Mouse (Mus musculus) neural tube, embryonic 15.5 days (tissue): ENCODE results near the gene Cadps2. TPM values are rescaled to one million over a fixed set of nuclear protein-coding genes. Genes with fewer than 3 reads are reported as not detected.

Source experiments
- ATAC-seq: fragments of 200-750 bp; cut with Nextera tagmentation; 2 replicates; pipeline ENCODE4 v1.8.0; 2017; ENCODE audit warnings: mild to moderate bottlenecking, moderate TSS enrichment, moderate library complexity; ENCODE audit not compliant: low FRiP score
- H3K27ac ChIP-seq: fragments of 300-500 bp; sonication (generic); replicated peaks from 2 replicates; pipeline ENCODE4 v1.5.1; 2015; ENCODE audit warnings: mild to moderate bottlenecking, inconsistent platforms
- H3K27me3 ChIP-seq: fragments of 300-500 bp; sonication (generic); replicated peaks from 2 replicates; pipeline ENCODE4 v1.6.1; 2015; ENCODE audit warnings: inconsistent platforms
- H3K36me3 ChIP-seq: fragments of 300-500 bp; sonication (generic); 2 replicates; pipeline ENCODE4 v1.6.1; 2015; ENCODE audit warnings: inconsistent platforms
- H3K4me1 ChIP-seq: fragments of 300-500 bp; sonication (generic); 2 replicates; pipeline ENCODE4 v1.6.1; 2015; ENCODE audit warnings: inconsistent platforms
- H3K4me2 ChIP-seq: fragments of 300-500 bp; sonication (generic); 2 replicates; pipeline ENCODE4 v1.6.1; 2015; ENCODE audit warnings: inconsistent platforms, mild to moderate bottlenecking, moderate library complexity
- H3K4me3 ChIP-seq: fragments of 300-500 bp; sonication (generic); replicated peaks from 2 replicates; pipeline ENCODE4 v1.5.1; 2015; ENCODE audit warnings: mild to moderate bottlenecking, inconsistent platforms
- H3K9ac ChIP-seq: fragments of 300-500 bp; sonication (generic); replicated peaks from 2 replicates; pipeline ENCODE4 v1.6.1; 2015; ENCODE audit warnings: mild to moderate bottlenecking, inconsistent platforms
- H3K9me3 ChIP-seq: fragments of 300-500 bp; sonication (generic); replicated peaks from 2 replicates; pipeline ENCODE4 v1.6.1; 2016; ENCODE audit warnings: inconsistent platforms
- WGBS: fragments of 180-500 bp; shearing (Covaris S2); methylation state at CpG from one replicate; pipeline ENCODE4 v1.1.7; 2015; ENCODE audit warnings: mixed read lengths; 5-methylcytosine and 5-hydroxymethylcytosine counted together
- polyA plus RNA-seq: library from polyadenylated mRNA; unstranded; fragments of >200 nt; fragmentation: Nextera tagmentation; extraction: Ambion mirVana; gene quantifications from 2 replicates; pipeline ENCODE4 v1.2.1, GENCODE M21; 2015

Cadps2 gene
- polyA plus RNA-seq, 1 experiment from 2014 or later, result 10.7 TPM

- H3K9ac ChIP-seq, result no peak overlapping the region
Observed at GRCm38 (mm10) chr6:23522556-23522955, 316.7 kb downstream of the Cadps2 start.

GRCm38 (mm10) chr6:23498611-23499010 is 340.6 kb downstream of the Cadps2 start:
- Histone ChIP-seq H3K4me3 (no peak overlapping the region), H3K9ac (no peak overlapping the region), H3K4me2 (no peak overlapping the region), H3K4me1 (no peaks in the 10 kb centered on the region), H3K36me3 (no peaks in the 10 kb centered on the region), H3K27ac (no peak overlapping the region), H3K9me3 (no peaks in the 10 kb centered on the region), H3K27me3 (no peaks in the 10 kb centered on the region)
- WGBS, result 56% methylated on average over 5 of the region's 5 CpGs
- no peak for ATAC-seq

More at GRCm38 (mm10) chr6:23522556-23522955, 316.7 kb downstream of the Cadps2 start:
- Histone ChIP-seq H3K4me3 (no peak overlapping the region), H3K9me3 (no peaks in the 10 kb centered on the region), H3K4me1 (no peaks in the 10 kb centered on the region), H3K27me3 (no peaks in the 10 kb centered on the region), H3K27ac (no peak overlapping the region), H3K4me2 (no peak overlapping the region), H3K36me3 (no peaks in the 10 kb centered on the region)
- WGBS, result 98% methylated on average over 5 of the region's 5 CpGs
- no peak for ATAC-seq

- peak; percentile 92 for ATAC-seq
- Histone ChIP-seq H3K27ac (no peak overlapping the region), H3K36me3 (no peaks in the 10 kb centered on the region), H3K4me1 (no peaks in the 10 kb centered on the region), H3K27me3 (no peaks in the 10 kb centered on the region), H3K4me3 (no peak overlapping the region), H3K4me2 (no peak overlapping the region), H3K9ac (no peak overlapping the region), H3K9me3 (no peaks in the 10 kb centered on the region)
- WGBS, result 45% methylated on average over 7 of the region's 7 CpGs
Observed at GRCm38 (mm10) chr6:23491804-23492203, 347.4 kb downstream of the Cadps2 start.

GRCm38 (mm10) chr6:23490431-23490830 is 348.8 kb downstream of the Cadps2 start:
- WGBS, result 70% methylated on average over 2 of the region's 2 CpGs
- Histone ChIP-seq H3K27me3 (no peaks in the 10 kb centered on the region), H3K9ac (no peak overlapping the region), H3K4me2 (no peak overlapping the region), H3K4me3 (no peak overlapping the region), H3K36me3 (no peaks in the 10 kb centered on the region), H3K9me3 (no peaks in the 10 kb centered on the region), H3K4me1 (no peaks in the 10 kb centered on the region), H3K27ac (no peak overlapping the region)
- ATAC-seq, result no peak

- Histone ChIP-seq H3K36me3 (no peaks in the 10 kb centered on the region), H3K4me1 (no peaks in the 10 kb centered on the region), H3K27me3 (no peaks in the 10 kb centered on the region), H3K4me3 (no peak overlapping the region), H3K9me3 (no peaks in the 10 kb centered on the region), H3K27ac (no peak overlapping the region), H3K9ac (no peak overlapping the region), H3K4me2 (no peak overlapping the region)
- WGBS, result 89% methylated on average over 2 of the region's 2 CpGs
- no peak for ATAC-seq
Observed at GRCm38 (mm10) chr6:23489046-23489445, 350.2 kb downstream of the Cadps2 start.

- H3K36me3 ChIP-seq, result no peaks in the 10 kb centered on the region
- H3K4me1 ChIP-seq, result no peaks in the 10 kb centered on the region
- H3K9me3 ChIP-seq, result no peaks in the 10 kb centered on the region
- no peak overlapping the region for H3K9ac ChIP-seq
- no peak for ATAC-seq
- WGBS, result 67% methylated on average over 2 of the region's 2 CpGs
- no peaks in the 10 kb centered on the region for H3K27me3 ChIP-seq
- no peak overlapping the region for H3K4me3 ChIP-seq
- H3K27ac ChIP-seq, result no peak overlapping the region
- H3K4me2 ChIP-seq, result no peak overlapping the region
Observed at GRCm38 (mm10) chr6:23472686-23473085, 366.5 kb downstream of the Cadps2 start.

GRCm38 (mm10) chr6:23471830-23472229 is 367.4 kb downstream of the Cadps2 start:
- no peak overlapping the region for H3K4me3 ChIP-seq
- H3K4me1 ChIP-seq, result no peaks in the 10 kb centered on the region
- no peak overlapping the region for H3K9ac ChIP-seq
- H3K27me3 ChIP-seq, result no peaks in the 10 kb centered on the region
- no peaks in the 10 kb centered on the region for H3K36me3 ChIP-seq
- H3K4me2 ChIP-seq, result no peak overlapping the region
- no peak for ATAC-seq
- H3K27ac ChIP-seq, result no peak overlapping the region
- WGBS, result 70% methylated on average over 2 of the region's 2 CpGs
- H3K9me3 ChIP-seq, result no peaks in the 10 kb centered on the region

GRCm38 (mm10) chr6:23467885-23468284 is 371.3 kb downstream of the Cadps2 start:
- ATAC-seq, result no peak
- Histone ChIP-seq H3K36me3 (no peaks in the 10 kb centered on the region), H3K4me1 (no peaks in the 10 kb centered on the region), H3K4me2 (no peak overlapping the region), H3K9ac (no peak overlapping the region), H3K4me3 (no peak overlapping the region), H3K27me3 (no peaks in the 10 kb centered on the region), H3K27ac (no peak overlapping the region), H3K9me3 (no peaks in the 10 kb centered on the region)
- 42% methylated on average over 4 of the region's 4 CpGs for WGBS

GRCm38 (mm10) chr6:23462600-23463280 is 376.5 kb downstream of the Cadps2 start:
- no peak overlapping the region for H3K4me2 ChIP-seq
- no peaks in the 10 kb centered on the region for H3K4me1 ChIP-seq
- no peak; the same call in 1 of the 2 replicates for ATAC-seq
- WGBS, result 24% methylated on average over 8 of the region's 8 CpGs
- H3K36me3 ChIP-seq, result no peaks in the 10 kb centered on the region
- no peaks in the 10 kb centered on the region for H3K27me3 ChIP-seq
- H3K4me3 ChIP-seq, result no peak overlapping the region
- H3K27ac ChIP-seq, result no peak overlapping the region
- no peak overlapping the region for H3K9ac ChIP-seq
- no peaks in the 10 kb centered on the region for H3K9me3 ChIP-seq

GRCm38 (mm10) chr6:23457748-23458147 is 381.5 kb downstream of the Cadps2 start:
- 2% methylated on average over 5 of the region's 5 CpGs for WGBS
- Histone ChIP-seq H3K27me3 (0 out of 2 replicates have a peak, but pooled peaks cover 3% of the 10 kb centered on the region), H3K9me3 (no peaks in the 10 kb centered on the region), H3K9ac (no peak overlapping the region), H3K4me3 (no peak overlapping the region), H3K36me3 (no peaks in the 10 kb centered on the region), H3K27ac (no peak overlapping the region), H3K4me2 (no peak overlapping the region), H3K4me1 (no peaks in the 10 kb centered on the region)
- no peak for ATAC-seq

GRCm38 (mm10) chr6:23453907-23454306 is 385.3 kb downstream of the Cadps2 start:
- no peak overlapping the region for H3K9ac ChIP-seq
- no peaks in the 10 kb centered on the region for H3K4me1 ChIP-seq
- no peak overlapping the region for H3K27ac ChIP-seq
- no peak overlapping the region for H3K4me3 ChIP-seq
- 0 out of 2 replicates have a peak, but pooled peaks cover 3% of the 10 kb centered on the region for H3K27me3 ChIP-seq
- 68% methylated on average over 5 of the region's 5 CpGs for WGBS
- H3K9me3 ChIP-seq, result no peaks in the 10 kb centered on the region
- no peaks in the 10 kb centered on the region for H3K36me3 ChIP-seq
- no peak overlapping the region for H3K4me2 ChIP-seq
- ATAC-seq, result no peak

GRCm38 (mm10) chr6:23439897-23440296 is 399.3 kb downstream of the Cadps2 start:
- H3K9me3 ChIP-seq, result no peaks in the 10 kb centered on the region
- H3K9ac ChIP-seq, result no peak overlapping the region
- ATAC-seq, result no peak
- H3K27ac ChIP-seq, result no peak overlapping the region
- H3K36me3 ChIP-seq, result no peaks in the 10 kb centered on the region
- no peaks in the 10 kb centered on the region for H3K27me3 ChIP-seq
- 60% methylated on average over 3 of the region's 3 CpGs for WGBS
- no peaks in the 10 kb centered on the region for H3K4me1 ChIP-seq
- no peak overlapping the region for H3K4me2 ChIP-seq
- H3K4me3 ChIP-seq, result no peak overlapping the region
